Mouse (Mus musculus): ENCODE data around the gene Samd8. TPM values are rescaled to one million over a fixed set of nuclear protein-coding genes. Genes with fewer than 3 reads are reported as not detected.

Samd8 gene
- 12.1 and 13.2 TPM in 2 replicates for polyA plus RNA-seq (2015; fragmentation: Nextera tagmentation; extraction: Ambion mirVana)

GRCm38 (mm10) chr14:21750008-21750880, at the start of gene Samd8:
Samd8 (plus strand) TSS chr14:21750531.
- 7% methylated on average over 52 of the region's 52 CpGs for WGBS
- H3K36me3 ChIP-seq, result no peaks in the 10 kb centered on the region
- peak within 1 kb of the TSS; percentile 78 for H3K4me3 ChIP-seq
- peak within 1 kb of the TSS; percentile 89 for H3K4me2 ChIP-seq
- ATAC-seq (ENCODE audit: insufficient number of reproducible peaks, insufficient read depth, low FRiP score, low TSS enrichment, low read depth), result peak; percentile 74
- peaks cover 20% of the 10 kb centered on the region for H3K4me1 ChIP-seq
- H3K27ac ChIP-seq, result peak within 1 kb of the TSS; percentile 88
- H3K9me3 ChIP-seq, result no peaks in the 10 kb centered on the region
- H3K9ac ChIP-seq, result peak within 1 kb of the TSS; percentile 85
- no peaks in the 10 kb centered on the region for H3K27me3 ChIP-seq

GRCm38 (mm10) chr14:21702691-21703090, 47.6 kb upstream of the Samd8 start:
- no peak for ATAC-seq (ENCODE audit: insufficient number of reproducible peaks, insufficient read depth, low FRiP score, low TSS enrichment, low read depth)
- H3K9me3 ChIP-seq, result 0 out of 2 replicates have a peak, but pooled peaks cover 4% of the 10 kb centered on the region
- WGBS, result 87% methylated on average over 8 of the region's 8 CpGs
- H3K27me3 ChIP-seq, result no peaks in the 10 kb centered on the region
- H3K36me3 ChIP-seq, result no peaks in the 10 kb centered on the region
- peaks cover 21% of the 10 kb centered on the region for H3K4me1 ChIP-seq
- H3K4me3 ChIP-seq, result no peak overlapping the region
- H3K27ac ChIP-seq, result no peak overlapping the region
- no peak overlapping the region for H3K4me2 ChIP-seq
- no peak overlapping the region for H3K9ac ChIP-seq

DNA sequence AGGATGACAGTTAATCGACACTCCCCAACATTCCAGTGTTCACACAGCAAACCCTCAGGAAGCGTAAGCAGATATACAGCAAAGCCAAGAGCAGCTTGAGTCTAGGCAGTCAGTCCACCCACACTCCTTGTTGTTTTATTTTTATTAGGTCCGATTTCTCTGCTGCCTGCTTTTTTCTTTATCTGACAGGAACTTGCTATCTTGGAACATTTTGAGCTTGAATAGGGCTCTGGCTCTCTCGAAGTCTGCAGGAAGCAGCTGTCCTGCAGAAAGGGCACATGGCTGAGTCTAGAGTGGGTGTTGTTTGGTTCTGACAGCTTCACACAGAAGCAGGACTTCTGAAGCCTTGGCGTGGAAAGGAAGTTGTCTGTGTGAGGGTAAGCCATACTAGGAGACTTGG, 47.1 kb upstream of the Samd8 start:
- Histone ChIP-seq H3K36me3 (no peaks in the 10 kb centered on the region), H3K27me3 (no peaks in the 10 kb centered on the region), H3K4me2 (no peak overlapping the region), H3K9ac (no peak overlapping the region), H3K4me3 (no peak overlapping the region), H3K9me3 (0 out of 2 replicates have a peak, but pooled peaks cover 4% of the 10 kb centered on the region), H3K4me1 (peaks cover 25% of the 10 kb centered on the region), H3K27ac (peak overlapping the region; percentile 33; the same call in 1 of the 2 replicates)
- ATAC-seq (ENCODE audit: insufficient number of reproducible peaks, insufficient read depth, low FRiP score, low TSS enrichment, low read depth), result no peak
- WGBS, result 75% methylated on average over 5 of the region's 5 CpGs

- no peak overlapping the region for H3K4me2 ChIP-seq
- H3K27ac ChIP-seq, result peak overlapping the region; percentile 92; the same call in 1 of the 2 replicates
- peaks cover 38% of the 10 kb centered on the region for H3K4me1 ChIP-seq
- H3K36me3 ChIP-seq, result no peaks in the 10 kb centered on the region
- no peaks in the 10 kb centered on the region for H3K27me3 ChIP-seq
- 0 out of 2 replicates have a peak, but pooled peaks cover 4% of the 10 kb centered on the region for H3K9me3 ChIP-seq
- no peak overlapping the region for H3K9ac ChIP-seq
- ATAC-seq (ENCODE audit: insufficient number of reproducible peaks, insufficient read depth, low FRiP score, low TSS enrichment, low read depth), result no peak
- 84% methylated on average over 2 of the region's 2 CpGs for WGBS
- no peak overlapping the region for H3K4me3 ChIP-seq
Measured at GRCm38 (mm10) chr14:21705462-21705861, 44.9 kb upstream of the Samd8 start.

DNA sequence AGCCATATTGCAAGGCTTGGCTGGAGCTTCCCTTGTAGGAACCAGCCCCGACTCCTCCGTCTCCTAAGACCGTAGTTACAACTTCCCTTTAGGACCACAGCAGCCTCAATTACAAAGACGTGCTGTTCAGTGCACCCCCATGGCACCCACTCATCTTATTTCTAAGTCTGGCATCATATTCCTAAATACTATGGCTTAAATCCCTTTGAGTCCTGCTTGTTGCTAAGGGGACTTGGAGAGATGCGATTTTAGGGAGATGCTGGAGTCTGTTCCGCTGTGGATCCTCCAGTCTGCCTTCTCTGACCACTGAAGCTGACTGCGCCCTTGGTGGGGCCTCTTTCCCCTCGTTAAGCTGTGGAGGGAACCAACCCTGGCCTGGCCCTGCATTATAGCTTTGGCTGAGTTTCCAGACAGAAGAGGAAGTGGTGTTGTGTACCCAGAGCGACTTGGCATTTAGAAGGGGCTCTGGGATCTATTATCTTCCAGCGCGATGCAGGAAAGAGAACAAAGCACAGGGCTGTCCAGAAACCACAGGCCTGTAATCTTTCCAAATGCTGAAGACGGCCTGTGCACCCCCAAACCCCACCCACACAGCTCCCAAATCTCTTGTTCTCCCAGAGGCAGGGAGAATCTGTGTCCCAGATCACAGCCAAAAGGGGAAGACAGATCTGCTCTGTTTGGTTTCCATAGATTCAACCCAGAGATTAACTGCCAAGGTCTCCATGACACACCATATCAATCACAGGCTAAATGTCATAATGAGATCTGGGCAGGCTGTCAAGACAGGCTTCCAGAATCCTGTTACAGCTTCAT, 43.4 kb upstream of the Samd8 start:
- H3K9ac ChIP-seq, result no peak overlapping the region
- no peaks in the 10 kb centered on the region for H3K27me3 ChIP-seq
- WGBS, result 35% methylated on average over 12 of the region's 12 CpGs
- no peak overlapping the region for H3K4me2 ChIP-seq
- H3K4me3 ChIP-seq, result no peak overlapping the region
- no peaks in the 10 kb centered on the region for H3K36me3 ChIP-seq
- H3K27ac ChIP-seq, result peak overlapping the region; percentile 92
- H3K4me1 ChIP-seq, result peaks cover 46% of the 10 kb centered on the region
- peak; percentile 85 for ATAC-seq (ENCODE audit: insufficient number of reproducible peaks, insufficient read depth, low FRiP score, low TSS enrichment, low read depth)
- 0 out of 2 replicates have a peak, but pooled peaks cover 4% of the 10 kb centered on the region for H3K9me3 ChIP-seq

- 57% methylated on average over 2 of the region's 2 CpGs for WGBS
- peaks cover 57% of the 10 kb centered on the region for H3K4me1 ChIP-seq
- H3K36me3 ChIP-seq, result no peaks in the 10 kb centered on the region
- H3K9me3 ChIP-seq, result no peaks in the 10 kb centered on the region
- H3K27ac ChIP-seq, result peak overlapping the region; percentile 92
- no peak for ATAC-seq (ENCODE audit: insufficient number of reproducible peaks, insufficient read depth, low FRiP score, low TSS enrichment, low read depth)
- H3K27me3 ChIP-seq, result no peaks in the 10 kb centered on the region
- no peak overlapping the region for H3K4me3 ChIP-seq
- no peak overlapping the region for H3K4me2 ChIP-seq
- no peak overlapping the region for H3K9ac ChIP-seq
Measured at GRCm38 (mm10) chr14:21709545-21709944, 40.8 kb upstream of the Samd8 start.

DNA sequence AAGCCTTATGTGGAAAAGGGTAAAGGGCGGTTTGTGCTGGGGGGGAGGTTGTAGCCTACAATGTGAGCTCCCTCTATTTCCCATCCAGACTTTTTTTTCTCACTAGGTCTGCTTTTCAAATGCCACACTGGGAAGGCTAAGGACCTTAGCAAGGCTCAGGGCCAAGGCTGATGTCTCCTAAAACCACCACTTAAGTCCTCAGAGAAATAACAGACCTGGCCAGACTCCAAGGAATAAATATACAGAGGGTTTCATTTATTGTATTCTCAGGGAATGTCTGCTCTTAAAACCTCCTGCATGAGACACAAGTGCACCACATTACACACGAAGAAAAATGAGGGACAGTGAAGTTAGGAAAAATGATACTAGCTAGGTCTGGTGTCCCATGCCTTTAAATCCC, 39.1 kb upstream of the Samd8 start:
- Histone ChIP-seq H3K4me1 (peaks cover 55% of the 10 kb centered on the region), H3K27ac (peak overlapping the region; percentile 88), H3K36me3 (no peaks in the 10 kb centered on the region), H3K9ac (no peak overlapping the region), H3K9me3 (no peaks in the 10 kb centered on the region), H3K4me3 (no peak overlapping the region), H3K4me2 (no peak overlapping the region), H3K27me3 (no peaks in the 10 kb centered on the region)
- WGBS, result 37% methylated on average over 2 of the region's 2 CpGs
- ATAC-seq (ENCODE audit: insufficient number of reproducible peaks, insufficient read depth, low FRiP score, low TSS enrichment, low read depth), result no peak

DNA sequence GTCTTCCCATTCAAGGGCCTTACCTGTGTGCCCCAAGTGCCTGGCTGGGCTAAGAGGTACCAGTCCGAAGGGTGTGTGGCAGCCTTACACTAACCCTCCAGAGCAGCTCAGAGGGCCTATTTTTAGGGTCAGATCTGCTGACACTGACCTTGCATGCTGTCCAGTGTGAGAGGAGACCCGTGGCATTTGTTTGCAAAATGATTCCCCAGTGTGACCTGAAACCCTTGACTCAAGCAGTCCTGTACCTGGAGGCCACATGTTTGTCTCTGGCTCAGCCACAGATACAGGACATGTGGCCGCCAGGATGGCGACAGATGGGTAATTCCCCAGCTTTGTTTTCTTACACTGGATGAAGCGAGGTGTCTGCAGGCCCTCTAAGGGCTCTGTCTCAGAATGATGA, 35.8 kb upstream of the Samd8 start, which contains the start of gene Dupd1:
Gene Dupd1, minus strand, starts transcription at position 91 of the 400 bp plus-strand sequence.
- H3K4me2 ChIP-seq, result no peak within 1 kb of the TSS
- no peak within 1 kb of the TSS for H3K9ac ChIP-seq
- H3K4me3 ChIP-seq, result no peak within 1 kb of the TSS
- H3K27ac ChIP-seq, result no peak within 1 kb of the TSS
- H3K36me3 ChIP-seq, result no peaks in the 10 kb centered on the region
- peaks cover 40% of the 10 kb centered on the region for H3K4me1 ChIP-seq
- H3K9me3 ChIP-seq, result no peaks in the 10 kb centered on the region
- WGBS, result 61% methylated on average over 5 of the region's 5 CpGs
- no peaks in the 10 kb centered on the region for H3K27me3 ChIP-seq
- ATAC-seq (ENCODE audit: insufficient number of reproducible peaks, insufficient read depth, low FRiP score, low TSS enrichment, low read depth), result no peak

GRCm38 (mm10) chr14:21719646-21720383, 30.5 kb upstream of the Samd8 start:
- Histone ChIP-seq H3K36me3 (no peaks in the 10 kb centered on the region), H3K27ac (0 out of 2 replicates have a peak overlapping the region, but pooled peaks have one; percentile 23), H3K27me3 (no peaks in the 10 kb centered on the region), H3K4me2 (no peak overlapping the region), H3K9ac (no peak overlapping the region), H3K4me3 (no peak overlapping the region), H3K9me3 (0 out of 2 replicates have a peak, but pooled peaks cover 4% of the 10 kb centered on the region), H3K4me1 (peaks cover 38% of the 10 kb centered on the region)
- no peak for ATAC-seq (ENCODE audit: insufficient number of reproducible peaks, insufficient read depth, low FRiP score, low TSS enrichment, low read depth)
- 27% methylated on average over 17 of the region's 17 CpGs for WGBS

- H3K36me3 ChIP-seq, result no peaks in the 10 kb centered on the region
- H3K27me3 ChIP-seq, result no peaks in the 10 kb centered on the region
- peaks cover 38% of the 10 kb centered on the region for H3K4me1 ChIP-seq
- H3K9ac ChIP-seq, result no peak overlapping the region
- WGBS, result 59% methylated on average over 4 of the region's 4 CpGs
- H3K9me3 ChIP-seq, result 0 out of 2 replicates have a peak, but pooled peaks cover 4% of the 10 kb centered on the region
- ATAC-seq (ENCODE audit: insufficient number of reproducible peaks, insufficient read depth, low FRiP score, low TSS enrichment, low read depth), result no peak
- no peak overlapping the region for H3K27ac ChIP-seq
- H3K4me3 ChIP-seq, result no peak overlapping the region
- no peak overlapping the region for H3K4me2 ChIP-seq
Measured at GRCm38 (mm10) chr14:21720430-21721205, 29.7 kb upstream of the Samd8 start.

Measured in embryonic facial prominence, embryonic 13.5 days (tissue).